Mouse (Mus musculus) heart, postnatal 0 days (tissue): ENCODE data around the gene Mat1a. TPM values are rescaled to one million over a fixed set of nuclear protein-coding genes. Genes with fewer than 3 reads are reported as not detected.
A peak's percentile ranks its signal among the peaks of the same experiment; 100 is the strongest.

Source experiments
- ATAC-seq: fragments of 200-750 bp; cut with Nextera tagmentation; 2 replicates; pipeline ENCODE4 v1.8.0; 2017; ENCODE audit warnings: low read depth, moderate number of reproducible peaks, moderate library complexity; ENCODE audit not compliant: insufficient read depth
- DNase-seq: peaks from one replicate; pipeline ENCODE4 v3.0.0-alpha.2; 2016; ENCODE audit warnings: low spot score
- H3K27ac ChIP-seq: fragments of 300-500 bp; sonication (generic); 2 replicates; pipeline ENCODE4 v1.5.1; 2014; ENCODE audit warnings: low read depth, mild to moderate bottlenecking
- H3K27me3 ChIP-seq: fragments of 300-500 bp; sonication (generic); 2 replicates; pipeline ENCODE4 v1.6.1; 2014; ENCODE audit warnings: low read length, mixed read lengths; ENCODE audit not compliant: control insufficient read depth, insufficient read depth
- H3K36me3 ChIP-seq: fragments of 300-500 bp; sonication (generic); replicated peaks from 2 replicates; pipeline ENCODE4 v1.6.1; 2014; ENCODE audit warnings: low read length, mixed read lengths; ENCODE audit not compliant: control insufficient read depth, insufficient read depth
- H3K4me1 ChIP-seq: fragments of 300-500 bp; sonication (generic); 2 replicates; pipeline ENCODE4 v1.6.1; 2014; ENCODE audit warnings: antibody characterized with exemption; ENCODE audit not compliant: control insufficient read depth, insufficient read depth
- H3K4me2 ChIP-seq: fragments of 300-500 bp; sonication (generic); 2 replicates; pipeline ENCODE4 v1.6.1; 2014; ENCODE audit warnings: low read depth, mild to moderate bottlenecking, low read length, moderate library complexity
- H3K4me3 ChIP-seq: fragments of 300-500 bp; sonication (generic); 2 replicates; pipeline ENCODE4 v1.5.1; 2014; ENCODE audit warnings: low read depth, low read length
- H3K9ac ChIP-seq: fragments of 300-500 bp; sonication (generic); replicated peaks from 2 replicates; pipeline ENCODE4 v1.6.1; 2014; ENCODE audit warnings: low read depth, low read length, mixed read lengths
- H3K9me3 ChIP-seq: fragments of 300-500 bp; sonication (generic); replicated peaks from 2 replicates; pipeline ENCODE4 v1.6.1; 2016; ENCODE audit warnings: low read length; ENCODE audit not compliant: control insufficient read depth
- CTCF ChIP-seq: IDR thresholded peaks from 2 replicates; pipeline ENCODE4 v1.5.1; 2016; ENCODE audit warnings: antibody characterized with exemption, control low read depth, low read depth
- EP300 ChIP-seq: IDR thresholded peaks from 2 replicates; pipeline ENCODE4 v1.6.1; 2016; ENCODE audit warnings: antibody characterized with exemption, low read depth
- WGBS: fragments of 180-500 bp; shearing (Covaris S2); extraction: QIAGEN DNeasy Blood & Tissue Kit; methylation state at CpG from one replicate; pipeline ENCODE4 v1.1.7; 2014; 5-methylcytosine and 5-hydroxymethylcytosine counted together
- polyA plus RNA-seq: library from polyadenylated mRNA; unstranded; fragments of >200 nt; fragmentation: Nextera tagmentation; extraction: Ambion mirVana; gene quantifications from 2 replicates; pipeline ENCODE4 v1.2.1, GENCODE M21; 2015
- total RNA-seq: library from RNA; depleted of rRNA; stranded (reverse); fragments of >200 nt; gene quantifications from 2 replicates; pipeline ENCODE4 v1.2.3, GENCODE M21; 2014; ENCODE audit warnings: low replicate concordance; rRNA removed

Mat1a gene
- total RNA-seq (0.97 and 6.1 TPM in 2 replicates), polyA plus RNA-seq (0.10 and 0.19 TPM in 2 replicates)

- peak within 1 kb of the TSS; percentile 15; the same call in 1 of the 2 replicates for H3K9ac ChIP-seq
Measured at GRCm38 (mm10) chr14:41104853-41105444, at the start of gene Mat1a. TSS of gene Mat1a (plus strand) at chr14:41105035.

GRCm38 (mm10) chr14:41065168-41065567 lies 39.7 kb upstream of the Mat1a start:
- Histone ChIP-seq H3K27me3 (no peaks in the 10 kb centered on the region), H3K36me3 (no peaks in the 10 kb centered on the region), H3K4me3 (no peak overlapping the region), H3K4me1 (peaks cover 6% of the 10 kb centered on the region; the same call in 1 of the 2 replicates), H3K4me2 (no peak overlapping the region), H3K9ac (no peak overlapping the region), H3K27ac (no peak overlapping the region), H3K9me3 (no peaks in the 10 kb centered on the region)
- TF ChIP-seq EP300 = no peak
- no peak for TF ChIP-seq CTCF
- DNase-seq (no peak), ATAC-seq (peak; percentile 60; the same call in 1 of the 2 replicates)
- WGBS = 6% methylated on average over 2 of the region's 2 CpGs

More at GRCm38 (mm10) chr14:41104853-41105444, at the start of gene Mat1a:
- 43% methylated on average over 10 of the region's 10 CpGs for WGBS
- TF ChIP-seq EP300 (no peak), CTCF (no peak)
- H3K27me3 ChIP-seq = no peaks in the 10 kb centered on the region
- peak within 1 kb of the TSS; percentile 53 for H3K4me2 ChIP-seq
- H3K9me3 ChIP-seq = no peaks in the 10 kb centered on the region
- H3K27ac ChIP-seq = no peak within 1 kb of the TSS
- no peak for ATAC-seq
- peak within 1 kb of the TSS; percentile 34 for H3K4me3 ChIP-seq
- no peaks in the 10 kb centered on the region for H3K4me1 ChIP-seq
- H3K36me3 ChIP-seq = no peaks in the 10 kb centered on the region
- no peak for DNase-seq

- 47% methylated on average over 1 of the region's 1 CpGs for WGBS
- TF ChIP-seq EP300 (no peak), CTCF (no peak)
- no peak for DNase-seq
Measured at GRCm38 (mm10) chr14:41066416-41066815, 38.4 kb upstream of the Mat1a start.

GRCm38 (mm10) chr14:41069108-41069507 lies 35.7 kb upstream of the Mat1a start, which contains the start of gene Dydc2:
TSS of gene Dydc2 (minus strand) at chr14:41069208.
- 0 out of 2 replicates have a peak, but pooled peaks cover 4% of the 10 kb centered on the region for H3K27me3 ChIP-seq
- H3K27ac ChIP-seq = no peak within 1 kb of the TSS
- H3K4me1 ChIP-seq = peaks cover 13% of the 10 kb centered on the region; the same call in 1 of the 2 replicates
- no peaks in the 10 kb centered on the region for H3K36me3 ChIP-seq
- DNase-seq (no peak), ATAC-seq (no peak)
- no peaks in the 10 kb centered on the region for H3K9me3 ChIP-seq
- TF ChIP-seq EP300 (no peak), CTCF (no peak)
- no peak within 1 kb of the TSS for H3K4me2 ChIP-seq
- no peak within 1 kb of the TSS for H3K9ac ChIP-seq
- H3K4me3 ChIP-seq = no peak within 1 kb of the TSS

More at GRCm38 (mm10) chr14:41066416-41066815, 38.4 kb upstream of the Mat1a start:
- H3K27ac ChIP-seq = no peak overlapping the region
- H3K9ac ChIP-seq = no peak overlapping the region
- no peaks in the 10 kb centered on the region for H3K27me3 ChIP-seq
- H3K4me1 ChIP-seq = peaks cover 6% of the 10 kb centered on the region; the same call in 1 of the 2 replicates
- no peaks in the 10 kb centered on the region for H3K9me3 ChIP-seq
- no peak overlapping the region for H3K4me2 ChIP-seq
- no peak overlapping the region for H3K4me3 ChIP-seq
- no peaks in the 10 kb centered on the region for H3K36me3 ChIP-seq
- no peak for ATAC-seq

GRCm38 (mm10) chr14:41070343-41070742 lies 34.5 kb upstream of the Mat1a start:
- Histone ChIP-seq H3K4me2 (no peak overlapping the region), H3K27me3 (0 out of 2 replicates have a peak, but pooled peaks cover 4% of the 10 kb centered on the region), H3K4me3 (no peak overlapping the region), H3K4me1 (peaks cover 8% of the 10 kb centered on the region; the same call in 1 of the 2 replicates), H3K9ac (no peak overlapping the region), H3K9me3 (no peaks in the 10 kb centered on the region), H3K27ac (no peak overlapping the region), H3K36me3 (no peaks in the 10 kb centered on the region)
- ATAC-seq (no peak), DNase-seq (no peak)
- 60% methylated on average over 3 of the region's 3 CpGs for WGBS
- TF ChIP-seq CTCF (no peak), EP300 (no peak)
